ENCODE assay signal across 10 mouse cellular contexts in genomic region chr5:128813121-128813520, GRCm38 (mm10).
DNase-seq lines count a peak whose midpoint lies in the region; ATAC-seq lines count a peak whose summit lies in the region.
"Had no signal": no experiment of that assay in that cellular context is flagged by ENCODE, and none has a peak within 500 bp of the region (broad histone marks: within the 10 kb centered on the region; RNA-seq: fewer than 3 reads in every experiment).

No protein-coding gene starts in this region.

- H3K27me3 ChIP-seq in hindbrain, embryonic 11.5 days (ENCODE audit: control insufficient read depth, insufficient read depth, low read length): no peaks in the 10 kb centered on the region
- no peaks in the 10 kb centered on the region; the same call in 1 of the 2 replicates for H3K27me3 ChIP-seq in hindbrain, embryonic 16.5 days (replicated peaks; ENCODE audit: control insufficient read depth, insufficient read depth, low read length)
- no peaks in the 10 kb centered on the region for H3K27me3 ChIP-seq in neural tube, embryonic 11.5 days (ENCODE audit: control insufficient read depth, insufficient read depth, low read length)

- no peak for ATAC-seq in hindbrain, embryonic 11.5 days (ENCODE audit: low FRiP score)
- no peak for ATAC-seq in hindbrain, embryonic 16.5 days
- ATAC-seq in neural tube, embryonic 11.5 days (ENCODE audit: insufficient read depth, low FRiP score, low TSS enrichment): no peak

- no peak overlapping the region for H3K4me3 ChIP-seq in hindbrain, embryonic 11.5 days (ENCODE audit: low read depth, low read length)
- H3K4me3 ChIP-seq in hindbrain, embryonic 16.5 days (ENCODE audit: low read length): no peak overlapping the region
- no peak overlapping the region for H3K4me3 ChIP-seq in neural tube, embryonic 11.5 days (ENCODE audit: low read depth, low read length)

- H3K27ac ChIP-seq in hindbrain, embryonic 11.5 days (ENCODE audit: low read depth, low read length): no peak overlapping the region
- no peak overlapping the region for H3K27ac ChIP-seq in hindbrain, embryonic 16.5 days (ENCODE audit: low read depth, low read length)
- no peak overlapping the region for H3K27ac ChIP-seq in neural tube, embryonic 11.5 days (ENCODE audit: low read depth, low read length)

- no peaks in the 10 kb centered on the region for H3K36me3 ChIP-seq in hindbrain, embryonic 11.5 days (ENCODE audit: control insufficient read depth, insufficient read depth, low read length)
- no peaks in the 10 kb centered on the region for H3K36me3 ChIP-seq in hindbrain, embryonic 16.5 days (ENCODE audit: control insufficient read depth, insufficient read depth, low read length)
- no peaks in the 10 kb centered on the region for H3K36me3 ChIP-seq in neural tube, embryonic 11.5 days (ENCODE audit: control insufficient read depth, insufficient read depth, low read length)

- no peaks in the 10 kb centered on the region for H3K9me3 ChIP-seq in hindbrain, embryonic 11.5 days (ENCODE audit: control insufficient read depth, low read length)
- no peaks in the 10 kb centered on the region for H3K9me3 ChIP-seq in hindbrain, embryonic 16.5 days (ENCODE audit: control insufficient read depth, low read length)
- H3K9me3 ChIP-seq in neural tube, embryonic 11.5 days (ENCODE audit: control insufficient read depth, low read length): no peaks in the 10 kb centered on the region

- H3K4me2 ChIP-seq in hindbrain, embryonic 11.5 days (replicated peaks; ENCODE audit: low read depth, low read length): no peak overlapping the region
- no peak overlapping the region for H3K4me2 ChIP-seq in hindbrain, embryonic 16.5 days (ENCODE audit: low read length)
- no peak overlapping the region for H3K4me2 ChIP-seq in neural tube, embryonic 11.5 days (ENCODE audit: low read depth)

- WGBS in hindbrain, embryonic 11.5 days: 26% methylated on average over 11 of the region's 11 CpGs
- WGBS in hindbrain, embryonic 16.5 days: 26% methylated on average over 11 of the region's 11 CpGs
- WGBS in neural tube, embryonic 11.5 days: 18% methylated on average over 11 of the region's 11 CpGs

- H3K9ac ChIP-seq in hindbrain, embryonic 11.5 days (ENCODE audit: low read depth, low read length): no peak overlapping the region
- H3K9ac ChIP-seq in hindbrain, embryonic 16.5 days (ENCODE audit: low read depth, low read length): no peak overlapping the region
- no peak overlapping the region for H3K9ac ChIP-seq in neural tube, embryonic 11.5 days (ENCODE audit: low read length)

- peak; percentile 54 for DNase-seq in hindbrain, embryonic 11.5 days (ENCODE audit: low spot score)
- DNase-seq in neural tube, embryonic 11.5 days (ENCODE audit: low spot score): peak; percentile 56
- no peak for DNase-seq in neural tube, embryonic 10.5 days (ENCODE audit: extremely low spot score, low spot score)
- DNase-seq in embryo, embryonic 11.5 days (ENCODE audit: low read depth, low spot score): peak; percentile 17
- DNase-seq in retina, embryonic 14.5 days (ENCODE audit: low spot score): peak; percentile 78
- DNase-seq in heart, postnatal 36 days: no peak
- DNase-seq in natural killer cell, adult 2 months (ENCODE audit: low spot score in 2 of 2): no peak
- DNase-seq: cerebellum, adult 18-20 months; heart, adult 11 months had no signal

- H3K4me1 ChIP-seq in hindbrain, embryonic 11.5 days (replicated peaks; ENCODE audit: control insufficient read depth, insufficient read depth, low read length): no peaks in the 10 kb centered on the region
- peaks cover 21% of the 10 kb centered on the region for H3K4me1 ChIP-seq in hindbrain, embryonic 16.5 days (ENCODE audit: control insufficient read depth, insufficient read depth, low read depth, low read length)
- no peaks in the 10 kb centered on the region for H3K4me1 ChIP-seq in neural tube, embryonic 11.5 days (ENCODE audit: control insufficient read depth, insufficient read depth, low read length)

- intact Hi-C loops in heart, postnatal 36 days (cut with DNase I): no loop called here

Comparison
In these comparisons a context has a peak if more than half of its experiments do, and no peak if none do; other contexts are left out.
1. DNase-seq: peak in hindbrain, embryonic 11.5 days (single experiment), neural tube, embryonic 11.5 days (single experiment), embryo, embryonic 11.5 days (single experiment) and retina, embryonic 14.5 days (single experiment); none in neural tube, embryonic 10.5 days (single experiment), heart, postnatal 36 days (0 of 2) and natural killer cell, adult 2 months (0 of 2).